Mouse (Mus musculus) intestine, postnatal 0 days (tissue): ENCODE data around the gene Zbtb9. TPM values are rescaled to one million over a fixed set of nuclear protein-coding genes. Genes with fewer than 3 reads are reported as not detected.

Experiments used
- ATAC-seq: fragments of 200-750 bp; cut with Nextera tagmentation; 2 replicates; pipeline ENCODE4 v1.8.0; 2017; ENCODE audit warnings: mild to moderate bottlenecking, moderate TSS enrichment, moderate library complexity
- H3K27ac ChIP-seq: fragments of 300-500 bp; sonication (generic); 2 replicates; pipeline ENCODE4 v1.5.1; 2014; ENCODE audit warnings: mild to moderate bottlenecking, low read depth, low read length, moderate library complexity
- H3K27me3 ChIP-seq: fragments of 300-500 bp; sonication (generic); replicated peaks from 2 replicates; pipeline ENCODE4 v1.6.1; 2014; ENCODE audit warnings: low read length, mixed read lengths; ENCODE audit not compliant: control insufficient read depth, insufficient read depth
- H3K36me3 ChIP-seq: fragments of 300-500 bp; sonication (generic); 2 replicates; pipeline ENCODE4 v1.6.1; 2014; ENCODE audit warnings: mild to moderate bottlenecking, moderate library complexity; ENCODE audit not compliant: control insufficient read depth, insufficient read depth
- H3K4me1 ChIP-seq: fragments of 300-500 bp; sonication (generic); replicated peaks from 2 replicates; pipeline ENCODE4 v1.6.1; 2014; ENCODE audit warnings: antibody characterized with exemption, low read length, mixed read lengths; ENCODE audit not compliant: control insufficient read depth, insufficient read depth
- H3K4me2 ChIP-seq: fragments of 300-500 bp; sonication (generic); replicated peaks from 2 replicates; pipeline ENCODE4 v1.6.1; 2014; ENCODE audit warnings: low read depth, mild to moderate bottlenecking, moderate library complexity
- H3K4me3 ChIP-seq: fragments of 300-500 bp; sonication (generic); 2 replicates; pipeline ENCODE4 v1.5.1; 2014; ENCODE audit warnings: low read depth, low read length
- H3K9ac ChIP-seq: fragments of 300-500 bp; sonication (generic); 2 replicates; pipeline ENCODE4 v1.6.1; 2014; ENCODE audit warnings: mild to moderate bottlenecking, low read depth, low read length
- H3K9me3 ChIP-seq: fragments of 300-500 bp; sonication (generic); 2 replicates; pipeline ENCODE4 v1.6.1; 2016; ENCODE audit warnings: mixed run types; ENCODE audit not compliant: control insufficient read depth
- CTCF ChIP-seq: sonication (generic); IDR thresholded peaks from 2 replicates; pipeline ENCODE4 v1.5.1; 2016; ENCODE audit warnings: low read depth, mild to moderate bottlenecking, control low read depth, antibody characterized with exemption, moderate library complexity
- WGBS: fragments of 180-500 bp; shearing (Covaris S2); extraction: QIAGEN DNeasy Blood & Tissue Kit; methylation state at CpG from one replicate; pipeline ENCODE4 v1.1.7; 2014; 5-methylcytosine and 5-hydroxymethylcytosine counted together
- polyA plus RNA-seq: library from polyadenylated mRNA; unstranded; fragments of >200 nt; fragmentation: Nextera tagmentation; extraction: Ambion mirVana; gene quantifications from 2 replicates; pipeline ENCODE4 v1.2.1, GENCODE M21; 2015

Gene Zbtb9
- polyA plus RNA-seq, 1 experiment from 2014 or later = 6.5 TPM

DNA sequence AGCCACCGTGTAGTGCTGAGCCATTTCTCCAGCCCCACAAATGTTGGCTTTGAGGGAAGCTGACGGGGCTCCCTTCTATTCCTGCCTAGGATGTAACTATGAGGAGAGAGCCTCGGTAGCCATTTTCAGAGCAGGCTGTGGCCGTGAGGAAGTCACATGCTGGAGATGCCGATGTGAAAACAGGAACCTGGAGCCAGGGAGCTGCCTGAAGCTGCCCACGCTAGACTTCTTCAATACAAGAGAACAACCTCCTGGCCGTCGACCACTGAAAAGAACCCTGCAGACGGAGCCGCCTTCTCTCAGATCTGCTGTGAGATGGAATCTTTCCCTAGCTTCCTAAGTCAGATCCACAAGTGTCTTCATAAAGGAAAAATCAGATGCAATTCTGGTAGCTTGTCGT lies 32.7 kb downstream of the Zbtb9 start:
- no peaks in the 10 kb centered on the region for H3K9me3 ChIP-seq
- H3K4me1 ChIP-seq = no peaks in the 10 kb centered on the region; the same call in 1 of the 2 replicates
- H3K9ac ChIP-seq = no peak overlapping the region
- no peak overlapping the region for H3K4me3 ChIP-seq
- H3K36me3 ChIP-seq = no peaks in the 10 kb centered on the region
- no peak for ATAC-seq
- H3K4me2 ChIP-seq = no peak overlapping the region
- 60% methylated on average over 11 of the region's 11 CpGs for WGBS
- H3K27ac ChIP-seq = no peak overlapping the region
- TF ChIP-seq CTCF = no peak
- no peaks in the 10 kb centered on the region for H3K27me3 ChIP-seq

DNA sequence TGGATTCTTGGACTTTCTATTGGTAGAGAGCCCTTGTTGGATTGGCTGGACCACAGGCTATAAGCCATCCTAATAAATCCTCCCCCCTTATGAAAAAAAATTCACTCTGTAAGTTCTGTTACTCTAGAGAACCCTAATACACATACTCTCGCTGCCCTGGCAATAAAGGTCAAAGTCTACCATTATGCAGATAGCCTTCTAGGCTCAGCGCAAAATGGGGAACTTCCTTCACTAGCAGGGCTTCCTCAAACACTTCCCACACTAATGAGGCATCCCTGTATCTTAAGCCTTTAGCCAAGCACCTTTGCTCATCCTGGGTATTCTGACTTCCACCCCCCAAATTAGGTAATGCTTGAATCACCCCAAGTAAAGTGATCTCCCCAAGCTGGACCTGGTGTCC lies 35.3 kb downstream of the Zbtb9 start:
- Histone ChIP-seq H3K4me3 (no peak overlapping the region), H3K27me3 (no peaks in the 10 kb centered on the region), H3K9me3 (no peaks in the 10 kb centered on the region), H3K27ac (peak overlapping the region; percentile 15; the same call in 1 of the 2 replicates), H3K4me1 (no peaks in the 10 kb centered on the region; the same call in 1 of the 2 replicates), H3K4me2 (0 out of 2 replicates have a peak overlapping the region, but pooled peaks have one; percentile 27), H3K9ac (no peak overlapping the region), H3K36me3 (no peaks in the 10 kb centered on the region)
- no peak for TF ChIP-seq CTCF
- ATAC-seq = peak; percentile 74
- 33% methylated on average over 2 of the region's 2 CpGs for WGBS

DNA sequence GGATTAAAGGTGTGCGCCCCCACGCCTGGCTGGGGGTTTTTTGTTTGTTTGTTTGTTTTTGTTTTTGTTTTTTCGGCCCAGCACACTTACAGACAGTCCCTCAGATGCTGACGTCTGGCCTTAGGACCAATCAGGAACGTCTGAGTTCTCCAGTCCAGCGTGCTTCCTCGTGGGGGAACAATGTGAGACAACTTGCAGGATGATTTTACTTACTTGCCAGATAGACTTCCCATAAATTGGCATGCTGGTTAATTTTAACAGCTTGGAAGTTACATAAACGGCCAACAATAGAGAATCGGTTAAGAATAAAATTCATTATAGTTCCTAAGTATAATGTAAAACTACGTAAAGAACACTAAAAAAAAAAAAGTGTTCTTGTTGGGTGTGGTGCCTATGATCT lies 38.2 kb downstream of the Zbtb9 start:
- H3K4me3 ChIP-seq = no peak overlapping the region
- no peak for ATAC-seq
- no peak for TF ChIP-seq CTCF
- WGBS = 88% methylated on average over 10 of the region's 10 CpGs
- no peak overlapping the region for H3K4me2 ChIP-seq
- no peaks in the 10 kb centered on the region; the same call in 1 of the 2 replicates for H3K4me1 ChIP-seq
- no peaks in the 10 kb centered on the region for H3K9me3 ChIP-seq
- no peak overlapping the region for H3K27ac ChIP-seq
- no peaks in the 10 kb centered on the region for H3K36me3 ChIP-seq
- no peaks in the 10 kb centered on the region for H3K27me3 ChIP-seq
- H3K9ac ChIP-seq = no peak overlapping the region

DNA sequence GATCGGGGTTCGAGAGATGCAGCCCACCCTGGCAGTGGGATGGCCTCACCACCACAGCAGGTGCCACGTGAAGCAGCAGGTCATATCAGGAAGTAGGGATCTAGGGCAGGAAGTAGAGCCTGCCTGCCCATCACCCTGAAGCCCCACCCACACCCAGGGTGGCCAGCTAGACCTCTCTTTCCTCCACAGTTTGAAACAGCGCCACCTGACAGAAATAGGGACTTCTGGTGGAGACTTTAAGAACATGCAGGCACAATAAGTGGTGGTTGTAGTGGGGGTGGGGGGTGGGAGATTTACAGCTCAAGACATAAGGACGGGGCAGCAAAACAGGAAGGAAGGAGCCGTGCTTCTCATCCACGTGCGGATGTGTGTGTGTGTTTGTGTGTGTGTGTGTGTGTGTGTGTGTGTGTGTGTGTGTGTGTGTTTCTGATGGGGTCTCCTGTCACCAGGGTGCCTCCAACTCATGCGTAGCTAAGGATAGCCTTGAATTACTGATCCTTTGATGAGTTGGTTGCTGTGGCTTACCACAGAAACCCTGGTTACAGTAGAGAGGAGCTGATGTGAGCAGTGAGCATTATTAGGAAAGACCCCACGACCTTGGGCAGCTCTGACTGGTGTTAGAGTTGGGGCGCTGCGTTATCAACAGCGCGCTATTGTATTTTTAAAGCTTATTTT lies 39.2 kb downstream of the Zbtb9 start:
- Histone ChIP-seq H3K9me3 (no peaks in the 10 kb centered on the region), H3K4me1 (no peaks in the 10 kb centered on the region; the same call in 1 of the 2 replicates), H3K36me3 (no peaks in the 10 kb centered on the region), H3K27ac (no peak overlapping the region), H3K27me3 (no peaks in the 10 kb centered on the region), H3K9ac (no peak overlapping the region), H3K4me2 (no peak overlapping the region), H3K4me3 (no peak overlapping the region)
- peak; percentile 46 for TF ChIP-seq CTCF
- peak; percentile 42; the same call in 1 of the 2 replicates for ATAC-seq
- WGBS = 58% methylated on average over 14 of the region's 14 CpGs

DNA sequence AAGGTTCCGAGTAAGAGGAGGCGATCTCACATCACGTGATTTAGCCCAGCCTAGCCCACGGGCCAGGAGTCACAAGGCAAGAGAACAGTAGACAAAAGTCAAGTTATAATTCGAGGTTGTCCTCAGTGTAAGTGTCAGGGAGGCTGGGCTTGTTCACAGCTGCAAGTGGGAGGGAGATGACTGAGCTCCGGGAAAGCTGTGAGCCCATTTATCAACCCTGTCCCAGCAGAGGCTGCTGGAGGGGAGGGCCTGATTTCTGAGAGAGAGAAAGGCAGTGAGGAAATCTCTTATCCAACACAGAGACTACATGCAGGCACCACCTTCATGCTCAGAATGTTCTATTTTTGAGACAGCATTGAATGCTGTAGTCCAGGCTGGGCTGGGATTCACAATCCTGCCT lies 39.9 kb downstream of the Zbtb9 start:
- WGBS = 44% methylated on average over 6 of the region's 6 CpGs
- no peak overlapping the region for H3K4me3 ChIP-seq
- no peak overlapping the region for H3K27ac ChIP-seq
- ATAC-seq = no peak
- no peak overlapping the region for H3K4me2 ChIP-seq
- H3K27me3 ChIP-seq = no peaks in the 10 kb centered on the region
- H3K9ac ChIP-seq = no peak overlapping the region
- H3K36me3 ChIP-seq = no peaks in the 10 kb centered on the region
- H3K9me3 ChIP-seq = no peaks in the 10 kb centered on the region
- H3K4me1 ChIP-seq = peaks cover 4% of the 10 kb centered on the region; the same call in 1 of the 2 replicates
- no peak for TF ChIP-seq CTCF

- H3K27me3 ChIP-seq = no peaks in the 10 kb centered on the region
- H3K9me3 ChIP-seq = no peaks in the 10 kb centered on the region
- 0 out of 2 replicates have a peak, but pooled peaks cover 4% of the 10 kb centered on the region for H3K4me1 ChIP-seq
- H3K4me2 ChIP-seq = peak overlapping the region; percentile 70
- H3K36me3 ChIP-seq = peaks cover 33% of the 10 kb centered on the region
- peak overlapping the region; percentile 50 for H3K9ac ChIP-seq
- WGBS = 9% methylated on average over 34 of the region's 34 CpGs
- no peak for TF ChIP-seq CTCF
- no peak overlapping the region for H3K27ac ChIP-seq
- peak; percentile 62; the same call in 1 of the 2 replicates for ATAC-seq
- H3K4me3 ChIP-seq = peak overlapping the region; percentile 45
Measured at GRCm38 (mm10) chr17:27017564-27018499, 44.9 kb downstream of the Zbtb9 start.
